ENCODE assay signal across 8 mouse cellular contexts in the genomic region with DNA sequence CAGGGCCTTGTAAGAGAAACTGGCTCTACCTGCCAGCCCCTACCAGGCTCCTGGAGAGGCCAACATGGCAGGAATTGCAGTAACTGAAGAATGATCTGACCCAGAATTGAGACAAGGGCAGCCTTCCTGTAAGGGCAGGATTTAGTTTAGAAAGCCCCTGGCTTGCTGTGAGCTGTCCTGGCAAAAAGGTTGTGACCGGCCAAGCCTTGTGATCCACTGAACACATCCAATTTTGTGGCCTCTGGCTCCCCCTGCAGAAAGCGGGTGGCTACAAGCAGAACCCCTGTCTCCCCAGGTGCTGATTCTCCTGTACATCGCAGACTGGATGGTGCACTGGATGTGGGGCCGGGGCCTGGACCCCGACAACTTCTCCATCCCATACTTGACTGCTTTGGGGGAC. TPM values are rescaled to one million over a fixed set of nuclear protein-coding genes. Genes with fewer than 3 reads are reported as not detected.
A peak's percentile ranks its signal among the peaks of the same experiment; 100 is the strongest.
DNase-seq lines count a peak whose midpoint lies in the region; ATAC-seq and TF ChIP-seq lines count a peak whose summit lies in the region.

No protein-coding gene starts in this region.

- 77% methylated on average over 5 of the region's 5 CpGs for WGBS in lung, postnatal 0 days
- WGBS in small intestine, adult 2 months = 74% methylated on average over 5 of the region's 5 CpGs

- no peak overlapping the region for H3K4me3 ChIP-seq in bone marrow macrophage, adult 2 months (ENCODE audit: insufficient read depth, low read length)
- no peak overlapping the region for H3K4me3 ChIP-seq in lung, postnatal 0 days (ENCODE audit: low read depth, low read length)
- H3K4me3 ChIP-seq in small intestine, adult 2 months (ENCODE audit: low read depth, low read length) = no peak overlapping the region

- H3K4me2 ChIP-seq in lung, postnatal 0 days (replicated peaks; ENCODE audit: low read depth, low read length) = no peak overlapping the region

- peaks cover 17% of the 10 kb centered on the region; the same call in 1 of the 2 replicates for H3K36me3 ChIP-seq in lung, postnatal 0 days (ENCODE audit: insufficient read depth, low read length)
- peaks cover 20% of the 10 kb centered on the region for H3K36me3 ChIP-seq in small intestine, adult 2 months (ENCODE audit: control insufficient read depth, insufficient read depth, low read length)

- no peaks in the 10 kb centered on the region for H3K27me3 ChIP-seq in lung, postnatal 0 days (replicated peaks; ENCODE audit: insufficient read depth, low read length)
- no peaks in the 10 kb centered on the region for H3K27me3 ChIP-seq in small intestine, adult 2 months (ENCODE audit: control insufficient read depth, insufficient read depth, low read length)

- H3K27ac ChIP-seq in bone marrow macrophage, adult 2 months (ENCODE audit: insufficient read depth, low read depth, low read length) = no peak overlapping the region
- no peak overlapping the region for H3K27ac ChIP-seq in lung, postnatal 0 days (ENCODE audit: low read length)
- H3K27ac ChIP-seq in small intestine, adult 2 months (ENCODE audit: insufficient read depth, low read depth, low read length) = no peak overlapping the region

- no peak for TF ChIP-seq EP300 in lung, postnatal 0 days (IDR thresholded peaks at IDR 0.05)

- H3K9me3 ChIP-seq in lung, postnatal 0 days (ENCODE audit: low read length) = no peaks in the 10 kb centered on the region

- peak; percentile 67 to 88 for DNase-seq in adrenal gland, adult (ENCODE audit: inconsistent age in 2 of 2, low spot score in 1 of 2)
- no peak for DNase-seq in adrenal gland, adult 8-10 months
- DNase-seq in 3T3-L1 (ENCODE audit: low read depth, low spot score) = peak; percentile 48
- peak; percentile 66 to 71 for DNase-seq in kidney, postnatal 4 days
- peak; percentile 31 for DNase-seq in lung, postnatal 0 days (ENCODE audit: low spot score)

- no peak overlapping the region for H3K9ac ChIP-seq in lung, postnatal 0 days (replicated peaks; ENCODE audit: low read depth)

- TF ChIP-seq POLR2A in bone marrow macrophage, adult 2 months (IDR thresholded peaks at IDR 0.05; ENCODE audit: borderline replicate concordance, low read depth, low read length) = no peak
- no peak for TF ChIP-seq POLR2A in small intestine, adult 2 months (IDR thresholded peaks at IDR 0.05; ENCODE audit: low read depth, low read length)

- no peaks in the 10 kb centered on the region for H3K4me1 ChIP-seq in bone marrow macrophage, adult 2 months (ENCODE audit: control insufficient read depth, insufficient read depth, low read length)
- no peaks in the 10 kb centered on the region for H3K4me1 ChIP-seq in lung, postnatal 0 days (ENCODE audit: insufficient read depth, low read depth, low read length)
- H3K4me1 ChIP-seq in small intestine, adult 2 months (ENCODE audit: control insufficient read depth, insufficient read depth, insufficient read length, low read length) = no peaks in the 10 kb centered on the region

- 0 out of 2 replicates have a peak, but pooled peaks have one; percentile 16 for TF ChIP-seq CTCF in bone marrow macrophage, adult 2 months (IDR thresholded peaks at IDR 0.05; ENCODE audit: low read depth, low read length)
- TF ChIP-seq CTCF in lung, postnatal 0 days (IDR thresholded peaks at IDR 0.05) = peak; percentile 67
- peak; percentile 56 for TF ChIP-seq CTCF in small intestine, adult 2 months (IDR thresholded peaks at IDR 0.05; ENCODE audit: extremely low read depth, insufficient read length, insufficient replicate concordance, low read depth, low read length)

- peak; percentile 68 for ATAC-seq in frontal cortex, adult (ENCODE audit: low TSS enrichment)
- ATAC-seq in lung, postnatal 0 days = peak; percentile 35; the same call in 1 of the 2 replicates

RNA-seq across cellular contexts. Expression of gene Slc41a1, which starts 19.0 kb away (rescaled TPM):
- 10 to 100 TPM; 49.1 to 57.2 (median 53.0) TPM for total RNA-seq in adrenal gland, adult 8-10 months (2022)
- polyA plus RNA-seq in bone marrow macrophage, adult 2 months (2012; ENCODE audit: insufficient read depth, insufficient read length, missing spikeins) = 7.8 and 9.3 TPM in 2 replicates
- polyA plus RNA-seq in lung, postnatal 0 days (2015; fragmentation: Nextera tagmentation; extraction: Ambion mirVana) = 12.1 and 13.1 TPM in 2 replicates
- polyA plus RNA-seq in small intestine, adult 2 months (2012; rRNA removed) = 15.0 and 20.1 TPM in 2 replicates

RNA-seq across cellular contexts. Expression of gene Rab29, which starts 20.8 kb away (rescaled TPM):
- total RNA-seq in adrenal gland, adult 8-10 months (2022) = 10 to 100 TPM; 15.0 to 28.6 (median 22.0) TPM
- 65.7 and 70.3 TPM in 2 replicates for polyA plus RNA-seq in bone marrow macrophage, adult 2 months (2012; ENCODE audit: insufficient read depth, insufficient read length, missing spikeins)
- 23.1 and 26.3 TPM in 2 replicates for polyA plus RNA-seq in lung, postnatal 0 days (2015; fragmentation: Nextera tagmentation; extraction: Ambion mirVana)
- polyA plus RNA-seq in small intestine, adult 2 months (2012; rRNA removed) = 10.3 and 12.4 TPM in 2 replicates

RNA-seq across cellular contexts. Expression of gene Pm20d1, which starts 49.1 kb away (rescaled TPM):
- 10 to 100 TPM in 2 of 4 experiments, 1 to 10 TPM in 2; 6.2 to 15.0 (median 10.6) TPM for total RNA-seq in adrenal gland, adult 8-10 months (2022)
- not detected in 2 replicates for polyA plus RNA-seq in bone marrow macrophage, adult 2 months (2012; ENCODE audit: insufficient read depth, insufficient read length, missing spikeins)
- 1.6 TPM in 2 replicates for polyA plus RNA-seq in lung, postnatal 0 days (2015; fragmentation: Nextera tagmentation; extraction: Ambion mirVana)
- polyA plus RNA-seq in small intestine, adult 2 months (2012; rRNA removed) = 8.3 and 33.0 TPM in 2 replicates

Comparison
In these comparisons a context has a peak if more than half of its experiments do, and no peak if none do; other contexts are left out.
1. CTCF ChIP-seq: peak in every context shown above with its lines; median percentile 67 in lung, postnatal 0 days; 56 in small intestine, adult 2 months; 16 in bone marrow macrophage, adult 2 months.